Comparison of ENCODE assay signal across 11 mouse cellular contexts in the genomic region with DNA sequence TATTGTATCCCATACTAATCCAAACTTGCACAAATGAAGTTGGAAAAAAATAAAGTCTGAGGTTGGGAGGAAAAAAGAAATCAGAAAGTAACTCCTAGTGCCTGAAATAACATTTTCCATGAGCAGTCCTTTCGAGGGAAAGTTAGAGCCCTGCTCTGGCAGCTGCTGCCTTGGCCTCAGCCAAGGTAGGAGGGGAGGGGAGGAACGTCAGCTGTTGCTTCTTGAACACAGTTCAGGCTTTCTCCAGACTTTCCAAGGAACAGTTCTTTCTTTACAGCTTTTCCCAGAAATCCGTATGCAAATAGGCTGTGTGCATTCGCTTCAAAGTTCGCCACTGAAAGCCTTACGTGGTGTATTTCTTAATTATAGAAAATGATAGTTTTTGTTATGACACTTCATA. TPM values are rescaled to one million over a fixed set of nuclear protein-coding genes. Genes with fewer than 3 reads are reported as not detected.
DNase-seq lines count a peak whose midpoint lies in the region; ATAC-seq and TF ChIP-seq lines count a peak whose summit lies in the region.
"Had no signal": no experiment of that assay in that cellular context is flagged by ENCODE, and none has a peak within 500 bp of the region (broad histone marks: within the 10 kb centered on the region; RNA-seq: fewer than 3 reads in every experiment).

No protein-coding gene starts in this region.

- no peak for TF ChIP-seq EP300 in liver, postnatal 0 days (IDR thresholded peaks at IDR 0.05; ENCODE audit: low read depth)

- TF ChIP-seq CTCF in liver, postnatal 0 days (IDR thresholded peaks at IDR 0.05; ENCODE audit: low read depth): no peak
- no peak for TF ChIP-seq CTCF in kidney, postnatal 0 days (IDR thresholded peaks at IDR 0.05; ENCODE audit: low read depth)

- peak; percentile 12 for DNase-seq in liver
- no peak for DNase-seq in liver, postnatal 0 days
- DNase-seq in gastrocnemius, postnatal 10 days: peak; percentile 64
- peak; percentile 55 for DNase-seq in kidney, postnatal 0 days (ENCODE audit: low spot score)
- peak; percentile 68 for DNase-seq in skeletal muscle tissue, adult 2 months (ENCODE audit: low read depth, low spot score)
- DNase-seq in retina, embryonic 14.5 days (ENCODE audit: low spot score): no peak
- no peak for DNase-seq in thymus, postnatal 36 days
- DNase-seq: cerebellum, adult 18-20 months had no signal

- 63% methylated on average over 6 of the region's 6 CpGs for WGBS in liver, postnatal 0 days (ENCODE audit: insufficient replicate concordance)
- whole genome bisulfite sequencing in kidney, postnatal 0 days: 66% methylated on average over 6 of the region's 6 CpGs
- WGBS in hindbrain, embryonic 16.5 days: 76% methylated on average over 6 of the region's 6 CpGs

- no peaks in the 10 kb centered on the region for H3K27me3 ChIP-seq in liver, postnatal 0 days (ENCODE audit: insufficient read depth, low read length)
- H3K27me3 ChIP-seq in kidney, postnatal 0 days (ENCODE audit: insufficient read depth, low read length): no peaks in the 10 kb centered on the region
- H3K27me3 ChIP-seq in hindbrain, embryonic 16.5 days (replicated peaks; ENCODE audit: control insufficient read depth, insufficient read depth, low read length): no peaks in the 10 kb centered on the region
- H3K27me3 ChIP-seq: Patski had no signal

- H3K4me3 ChIP-seq in liver, postnatal 0 days (ENCODE audit: low read depth, low read length): no peak overlapping the region
- H3K4me3 ChIP-seq in kidney, postnatal 0 days (replicated peaks; ENCODE audit: low read depth, low read length): no peak overlapping the region
- H3K4me3 ChIP-seq in hindbrain, embryonic 16.5 days (ENCODE audit: low read length): no peak overlapping the region

- H3K36me3 ChIP-seq in liver, postnatal 0 days (replicated peaks; ENCODE audit: insufficient read depth, low read length): no peaks in the 10 kb centered on the region
- H3K36me3 ChIP-seq in kidney, postnatal 0 days (ENCODE audit: insufficient read depth, low read length): no peaks in the 10 kb centered on the region
- H3K36me3 ChIP-seq in hindbrain, embryonic 16.5 days (ENCODE audit: control insufficient read depth, insufficient read depth, low read length): no peaks in the 10 kb centered on the region

- no peak overlapping the region for H3K27ac ChIP-seq in liver, postnatal 0 days (ENCODE audit: low read depth)
- H3K27ac ChIP-seq in kidney, postnatal 0 days: no peak overlapping the region
- H3K27ac ChIP-seq in hindbrain, embryonic 16.5 days (ENCODE audit: low read depth, low read length): no peak overlapping the region

- no peak overlapping the region for H3K4me2 ChIP-seq in liver, postnatal 0 days (ENCODE audit: low read depth, low read length)
- no peak overlapping the region; the same call in 1 of the 2 replicates for H3K4me2 ChIP-seq in kidney, postnatal 0 days (ENCODE audit: low read length)
- H3K4me2 ChIP-seq in hindbrain, embryonic 16.5 days (ENCODE audit: low read length): no peak overlapping the region

- H3K9ac ChIP-seq in liver, postnatal 0 days (replicated peaks): no peak overlapping the region
- H3K9ac ChIP-seq in kidney, postnatal 0 days (ENCODE audit: low read depth, low read length): no peak overlapping the region
- no peak overlapping the region for H3K9ac ChIP-seq in hindbrain, embryonic 16.5 days (ENCODE audit: low read depth, low read length)

- no peak for ATAC-seq in liver, postnatal 0 days
- no peak for ATAC-seq in kidney, postnatal 0 days (replicated peaks; ENCODE audit: low FRiP score, low read depth)
- no peak; the same call in 1 of the 2 replicates for ATAC-seq in hindbrain, embryonic 16.5 days
- ATAC-seq: Patski had no signal

- H3K9me3 ChIP-seq in liver, postnatal 0 days (ENCODE audit: low read length): no peaks in the 10 kb centered on the region
- peaks cover 9% of the 10 kb centered on the region; the same call in 1 of the 2 replicates for H3K9me3 ChIP-seq in kidney, postnatal 0 days (replicated peaks; ENCODE audit: low read length)
- H3K9me3 ChIP-seq in hindbrain, embryonic 16.5 days (ENCODE audit: control insufficient read depth, low read length): peaks cover 23% of the 10 kb centered on the region

- H3K4me1 ChIP-seq in liver, postnatal 0 days (ENCODE audit: insufficient read depth): no peaks in the 10 kb centered on the region
- no peaks in the 10 kb centered on the region for H3K4me1 ChIP-seq in kidney, postnatal 0 days (replicated peaks; ENCODE audit: insufficient read depth, low read length)
- no peaks in the 10 kb centered on the region for H3K4me1 ChIP-seq in hindbrain, embryonic 16.5 days (ENCODE audit: control insufficient read depth, insufficient read depth, low read depth, low read length)

RNA-seq across cellular contexts. Expression of a gene that starts 46.9 kb away (rescaled TPM):
- polyA plus RNA-seq in liver, postnatal 0 days (2015; fragmentation: Nextera tagmentation; extraction: Ambion mirVana): not detected in 2 replicates
- total RNA-seq in gastrocnemius, postnatal 10 days (2021): not detected
- not detected in 2 replicates for polyA plus RNA-seq in kidney, postnatal 0 days (2015; fragmentation: Nextera tagmentation; extraction: Ambion mirVana)
- polyA plus RNA-seq in hindbrain, embryonic 16.5 days (2015; fragmentation: Nextera tagmentation; extraction: Ambion mirVana): not detected in 2 replicates
- total RNA-seq: left cerebral cortex, adult 18-20 months had no signal
- polyA plus RNA-seq: Patski had no signal

Comparison
In these comparisons a context has a peak if more than half of its experiments do, and no peak if none do; other contexts are left out.
1. DNase-seq: peak in liver (single experiment), gastrocnemius, postnatal 10 days (single experiment), kidney, postnatal 0 days (single experiment) and skeletal muscle tissue, adult 2 months (single experiment); none in liver, postnatal 0 days (single experiment), retina, embryonic 14.5 days (single experiment) and thymus, postnatal 36 days (0 of 2).